Mouse (Mus musculus): ENCODE measurements at regions not wholly inside any gene's neighbourhood (a gene's known extent, or its start where the extent isn't known, plus 50 kb on each side); places are given as distances from the start of the nearest gene placed in this dataset.
"Not testable (repeated sequence)": the region's sequence is repeated elsewhere in the genome, so short reads cannot be mapped to it uniquely, and the experiment has no call there.

- DNase-seq (ENCODE audit: low read depth): no peak
Measured at GRCm38 (mm10) chr14:86599511-86599910, 541.5 kb downstream of the Diaph3 start.

GRCm38 (mm10) chr14:86588525-86588924 is 552.5 kb downstream of the Diaph3 start:
- DNase-seq (ENCODE audit: low read depth): no peak

GRCm38 (mm10) chr14:86585959-86586358 is 555.1 kb downstream of the Diaph3 start:
- DNase-seq (ENCODE audit: low read depth): not testable (repeated sequence)

GRCm38 (mm10) chr14:86562728-86563127 is 578.3 kb downstream of the Diaph3 start:
- DNase-seq (ENCODE audit: low read depth): peak; percentile 1

GRCm38 (mm10) chr14:86537992-86538391 is 603.0 kb downstream of the Diaph3 start:
- no peak for DNase-seq (ENCODE audit: low read depth)

GRCm38 (mm10) chr14:86536341-86537027 is 604.6 kb downstream of the Diaph3 start:
- DNase-seq (ENCODE audit: low read depth): no peak

GRCm38 (mm10) chr14:86510408-86510807 is 630.6 kb downstream of the Diaph3 start:
- no peak for DNase-seq (ENCODE audit: low read depth)

GRCm38 (mm10) chr14:86509686-86510085 is 631.3 kb downstream of the Diaph3 start:
- no peak for DNase-seq (ENCODE audit: low read depth)

- DNase-seq (ENCODE audit: low read depth): no peak
Measured at GRCm38 (mm10) chr14:86506286-86506685, 634.7 kb downstream of the Diaph3 start.

GRCm38 (mm10) chr14:86490826-86491225 is 650.2 kb downstream of the Diaph3 start:
- DNase-seq (ENCODE audit: low read depth): no peak

GRCm38 (mm10) chr14:86489872-86490631 is 651.0 kb downstream of the Diaph3 start:
- DNase-seq (ENCODE audit: low read depth): no peak

GRCm38 (mm10) chr14:86489044-86489816 is 651.8 kb downstream of the Diaph3 start:
- no peak for DNase-seq (ENCODE audit: low read depth)

GRCm38 (mm10) chr14:86487285-86487897 is 653.6 kb downstream of the Diaph3 start:
- no peak for DNase-seq (ENCODE audit: low read depth)

- no peak for DNase-seq (ENCODE audit: low read depth)
Measured at GRCm38 (mm10) chr14:86484247-86484646, 656.8 kb downstream of the Diaph3 start.

GRCm38 (mm10) chr14:86473604-86474003 is 667.4 kb downstream of the Diaph3 start:
- no peak for DNase-seq (ENCODE audit: low read depth)

GRCm38 (mm10) chr14:86470462-86470861 is 670.6 kb downstream of the Diaph3 start:
- DNase-seq (ENCODE audit: low read depth): no peak

GRCm38 (mm10) chr14:86467886-86468463 is 673.1 kb downstream of the Diaph3 start:
- DNase-seq (ENCODE audit: low read depth): no peak

- no peak for DNase-seq (ENCODE audit: low read depth)
Measured at GRCm38 (mm10) chr14:86463388-86463787, 677.6 kb downstream of the Diaph3 start.

GRCm38 (mm10) chr14:86453142-86453541 is 687.9 kb downstream of the Diaph3 start:
- no peak for DNase-seq (ENCODE audit: low read depth)

GRCm38 (mm10) chr14:86450616-86451015 is 690.4 kb downstream of the Diaph3 start:
- DNase-seq (ENCODE audit: low read depth): no peak

GRCm38 (mm10) chr14:86445139-86445538 is 695.9 kb downstream of the Diaph3 start:
- no peak for DNase-seq (ENCODE audit: low read depth)

Data from c-Kit-positive CD71-negative TER-119-negative erythroid progenitor cells, embryonic 14.5 days (primary cell).